Mouse (Mus musculus): ENCODE measurements around the gene Hsd17b3.

GRCm38 (mm10) chr13:64117442-64117841 is 28.4 kb upstream of the Hsd17b3 start:
- TF ChIP-seq CTCF (IDR thresholded peaks at IDR 0.05; ENCODE audit: control insufficient read depth, insufficient read depth, insufficient replicate concordance, low read depth, low read length) (no peak), POLR2A (IDR thresholded peaks at IDR 0.05; ENCODE audit: control insufficient read depth, low read depth, low read length) (no peak)

Measured in testis, adult 2 months (tissue).